Mouse (Mus musculus) right cerebral cortex, postnatal 25 days (tissue): ENCODE results near the gene Lect2.

ENCODE experiments used
- DNase-seq: peaks from one replicate; pipeline ENCODE4 v3.0.0; 2022

Gene Lect2

GRCm38 (mm10) chr13:56554409-56554808 lies 6.1 kb upstream of the Lect2 start:
- DNase-seq: peak; percentile 31

GRCm38 (mm10) chr13:56553923-56554322 lies 5.6 kb upstream of the Lect2 start:
- no peak for DNase-seq

DNA sequence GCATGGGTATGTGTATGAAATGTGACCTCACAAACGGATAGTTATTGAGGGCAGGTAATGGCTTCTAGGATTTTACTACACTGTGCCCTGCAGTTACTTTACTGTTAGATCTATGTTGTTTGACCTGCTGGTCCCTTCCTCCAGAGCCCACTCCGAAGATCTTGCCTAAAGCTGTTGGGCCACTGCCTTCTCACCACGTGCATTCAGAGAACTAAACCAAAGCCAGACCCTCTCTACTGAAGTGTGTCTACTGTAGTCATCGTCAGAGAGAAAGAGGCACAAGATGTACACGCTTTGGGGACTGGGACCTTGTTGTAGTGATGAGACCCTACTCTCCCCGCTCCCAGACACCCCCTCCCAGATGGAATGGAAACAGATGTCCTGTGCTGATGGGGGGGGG lies 3.4 kb upstream of the Lect2 start:
- no peak for DNase-seq

DNA sequence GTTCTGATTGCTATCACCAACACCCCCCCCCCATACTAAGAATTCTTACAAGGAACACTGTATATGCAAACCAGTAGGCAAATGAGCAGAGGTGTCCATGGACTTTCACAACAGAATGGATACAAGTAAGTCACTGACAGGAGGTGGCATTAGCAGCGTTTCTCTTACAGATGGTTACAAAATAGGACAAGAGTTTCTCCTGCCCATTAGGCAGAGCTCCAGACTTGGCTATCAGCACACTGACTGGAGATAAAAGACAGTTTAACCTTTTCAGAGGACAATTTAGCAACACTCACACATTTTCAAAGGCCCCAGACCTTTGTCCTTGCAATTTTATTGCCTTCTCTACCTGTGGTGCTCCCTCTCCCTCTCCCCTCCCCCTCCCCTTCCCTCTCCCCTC lies 2.3 kb upstream of the Lect2 start:
- no peak for DNase-seq

DNA sequence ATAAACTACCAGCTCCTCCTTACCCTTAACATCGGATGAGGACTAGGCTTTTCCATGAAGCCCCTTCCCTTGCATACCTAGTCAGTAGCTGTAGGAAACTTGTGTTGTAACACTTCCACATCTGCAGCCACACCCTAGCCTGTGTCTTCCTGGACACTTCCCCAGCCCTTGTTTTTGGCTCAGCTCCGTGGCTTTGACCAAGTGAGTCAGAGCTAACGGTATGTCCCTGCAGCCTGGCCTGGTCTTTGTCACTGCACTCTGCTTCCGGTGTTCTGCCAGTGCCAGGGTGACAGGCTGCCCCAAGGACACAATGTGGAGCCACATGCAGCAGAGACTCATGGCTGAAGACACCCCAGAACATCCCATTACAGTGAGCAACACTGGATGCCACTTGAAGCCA lies 1.1 kb upstream of the Lect2 start:
- DNase-seq: no peak

DNA sequence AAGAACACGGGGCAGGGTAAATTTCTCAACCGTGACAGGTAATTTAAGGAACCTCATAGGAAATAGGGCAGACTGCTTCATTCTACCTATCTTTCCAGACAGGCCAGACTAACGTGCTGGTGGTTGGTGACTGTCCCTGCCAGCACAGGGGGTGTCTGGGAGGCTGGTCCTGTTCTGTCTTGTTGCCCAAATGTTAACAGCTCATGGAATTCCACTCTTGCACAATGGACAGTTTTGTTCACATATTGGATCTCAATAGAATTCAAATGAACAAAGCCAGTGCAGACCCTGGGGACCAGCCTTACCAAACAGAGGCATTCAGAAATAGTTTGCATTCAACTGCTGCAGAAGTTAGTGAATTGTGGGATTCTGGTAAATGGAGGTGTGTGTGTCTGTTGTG lies 3.3 kb downstream of the Lect2 start:
- DNase-seq: no peak

DNA sequence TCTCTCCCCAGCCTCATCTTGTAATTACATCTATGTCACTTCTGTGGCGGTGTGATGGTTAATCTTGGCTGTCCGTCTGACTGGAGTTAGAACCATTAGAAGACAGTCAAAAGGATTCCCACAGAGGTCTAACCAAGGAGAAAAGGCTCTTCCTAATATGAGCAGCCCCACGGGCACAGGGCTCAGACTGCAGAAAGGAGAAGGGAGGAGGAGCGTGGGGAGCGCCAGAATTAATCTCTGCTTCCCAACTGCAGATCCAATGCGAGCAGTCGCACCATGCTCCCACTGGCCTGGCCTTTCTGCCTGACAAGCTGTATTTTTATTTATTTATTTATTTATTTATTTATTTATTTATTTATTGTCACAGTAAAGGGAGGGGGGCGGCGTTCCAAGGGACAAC lies 4.5 kb downstream of the Lect2 start:
- no peak for DNase-seq

GRCm38 (mm10) chr13:56539846-56540245 lies 8.5 kb downstream of the Lect2 start:
- DNase-seq: no peak

DNA sequence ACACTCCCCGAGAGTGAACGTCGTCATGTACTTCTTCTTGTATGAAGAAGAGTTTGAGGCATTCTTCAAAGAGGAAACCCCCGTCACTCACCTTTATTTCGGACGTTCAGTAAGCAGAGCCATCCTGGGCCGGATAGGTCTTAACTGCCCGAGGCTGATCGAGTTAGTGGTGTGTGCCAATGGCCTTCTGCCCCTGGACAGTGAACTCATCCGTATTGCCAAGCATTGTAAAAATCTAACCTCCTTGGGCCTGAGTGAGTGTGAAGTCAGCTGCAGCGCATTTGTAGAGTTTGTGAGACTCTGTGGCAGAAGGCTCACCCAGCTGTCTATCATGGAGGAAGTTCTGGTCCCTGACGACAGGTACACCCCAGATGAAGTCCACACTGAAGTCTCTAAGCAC lies 11.3 kb downstream of the Lect2 start:
- DNase-seq: no peak

DNA sequence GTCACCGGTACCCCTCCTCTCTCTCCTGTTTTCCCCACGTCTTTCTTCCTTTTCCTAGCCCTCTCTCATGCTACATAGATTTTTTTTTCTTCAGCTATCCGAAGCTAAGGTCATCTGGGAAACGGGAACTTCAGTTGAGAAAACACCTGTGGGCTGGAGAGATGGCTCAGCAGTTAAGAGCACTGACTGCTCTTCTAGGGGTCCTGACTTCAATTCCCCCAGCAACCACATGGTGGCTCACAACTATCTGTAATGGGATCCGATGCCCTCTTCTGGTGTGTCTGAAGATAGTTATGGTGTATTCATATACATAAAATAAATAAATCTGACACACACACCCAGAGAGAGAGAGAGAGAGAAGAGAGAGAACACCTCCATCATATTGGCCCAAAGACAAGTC lies 12.7 kb downstream of the Lect2 start:
- no peak for DNase-seq

DNA sequence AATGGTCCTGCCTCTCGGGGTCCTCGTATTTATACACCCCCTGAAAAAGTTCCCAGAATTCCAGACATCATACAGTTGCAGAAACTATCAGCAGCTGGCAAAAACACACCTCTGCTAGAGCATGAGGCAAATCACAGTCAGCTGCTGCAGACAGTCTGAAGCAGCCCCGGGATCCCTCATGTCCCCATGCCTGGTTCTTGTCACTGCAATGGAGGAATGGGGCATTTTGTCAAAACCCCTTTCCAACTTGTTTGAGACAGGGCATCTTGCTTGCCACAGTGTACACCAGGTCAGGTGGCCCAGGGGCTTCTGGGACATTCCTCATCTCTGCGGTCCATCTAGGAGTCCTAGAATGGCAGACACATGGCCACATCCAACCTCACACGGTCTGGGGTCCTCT lies 13.4 kb downstream of the Lect2 start:
- DNase-seq: no peak

- no peak for DNase-seq
Observed at GRCm38 (mm10) chr13:56529685-56530084, 18.6 kb downstream of the Lect2 start.

DNA sequence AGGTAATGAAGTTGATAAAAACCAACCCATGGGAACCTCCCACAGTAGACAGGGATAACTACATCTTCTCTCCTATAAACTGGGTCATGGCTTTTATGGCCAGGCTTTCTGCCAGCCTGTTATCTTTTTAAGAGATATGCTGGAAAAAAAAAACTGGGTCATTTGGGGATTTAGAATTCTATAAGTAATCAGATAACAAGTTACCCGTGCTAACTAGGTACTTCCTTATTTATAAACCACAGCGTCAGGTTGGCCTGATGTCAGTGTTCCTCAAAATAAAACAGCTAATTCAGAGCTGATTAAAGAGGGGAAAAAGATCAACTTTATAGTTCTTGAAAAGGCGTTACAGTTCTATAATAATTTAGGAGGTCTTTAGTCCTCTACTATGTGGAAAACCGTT lies 19.3 kb downstream of the Lect2 start:
- no peak for DNase-seq

- DNase-seq: no peak
Observed at GRCm38 (mm10) chr13:56528281-56528680, 20.0 kb downstream of the Lect2 start.

GRCm38 (mm10) chr13:56527846-56528245 lies 20.5 kb downstream of the Lect2 start:
- no peak for DNase-seq

DNA sequence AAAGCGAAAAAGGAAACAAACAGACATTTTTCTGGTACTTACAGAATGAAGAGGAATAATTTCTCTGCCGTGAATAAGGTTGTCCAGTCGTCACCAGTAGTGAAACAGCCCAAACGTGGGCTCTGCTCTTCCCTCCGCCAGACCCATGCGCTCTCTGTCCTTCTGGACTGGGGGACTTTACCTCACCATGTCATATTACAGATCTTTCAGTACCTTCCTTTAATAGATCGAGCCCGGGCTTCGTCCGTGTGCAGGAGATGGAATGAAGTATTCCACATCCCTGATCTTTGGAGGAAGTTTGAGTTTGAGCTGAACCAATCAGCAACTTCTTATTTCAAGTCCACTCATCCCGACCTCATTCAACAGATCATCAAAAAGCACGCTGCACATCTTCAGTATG lies 21.4 kb downstream of the Lect2 start:
- DNase-seq: no peak

DNA sequence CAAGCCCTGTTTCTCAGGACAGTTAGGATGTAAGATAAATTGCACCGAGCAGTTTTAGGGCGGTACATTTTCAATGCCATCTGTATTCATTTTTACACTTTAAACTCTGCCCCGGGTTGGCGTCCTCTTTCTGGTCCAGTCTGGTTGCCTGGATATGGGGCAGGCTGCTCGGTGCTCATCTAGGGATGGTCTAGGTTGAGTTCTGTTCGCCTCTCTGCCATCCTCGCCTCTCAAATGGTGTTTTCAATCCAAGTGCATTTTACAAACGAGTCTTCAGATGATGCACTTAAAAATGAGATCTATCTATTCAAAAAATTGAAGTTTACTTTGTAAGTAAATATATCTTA lies 25.5 kb downstream of the Lect2 start:
- no peak for DNase-seq

DNA sequence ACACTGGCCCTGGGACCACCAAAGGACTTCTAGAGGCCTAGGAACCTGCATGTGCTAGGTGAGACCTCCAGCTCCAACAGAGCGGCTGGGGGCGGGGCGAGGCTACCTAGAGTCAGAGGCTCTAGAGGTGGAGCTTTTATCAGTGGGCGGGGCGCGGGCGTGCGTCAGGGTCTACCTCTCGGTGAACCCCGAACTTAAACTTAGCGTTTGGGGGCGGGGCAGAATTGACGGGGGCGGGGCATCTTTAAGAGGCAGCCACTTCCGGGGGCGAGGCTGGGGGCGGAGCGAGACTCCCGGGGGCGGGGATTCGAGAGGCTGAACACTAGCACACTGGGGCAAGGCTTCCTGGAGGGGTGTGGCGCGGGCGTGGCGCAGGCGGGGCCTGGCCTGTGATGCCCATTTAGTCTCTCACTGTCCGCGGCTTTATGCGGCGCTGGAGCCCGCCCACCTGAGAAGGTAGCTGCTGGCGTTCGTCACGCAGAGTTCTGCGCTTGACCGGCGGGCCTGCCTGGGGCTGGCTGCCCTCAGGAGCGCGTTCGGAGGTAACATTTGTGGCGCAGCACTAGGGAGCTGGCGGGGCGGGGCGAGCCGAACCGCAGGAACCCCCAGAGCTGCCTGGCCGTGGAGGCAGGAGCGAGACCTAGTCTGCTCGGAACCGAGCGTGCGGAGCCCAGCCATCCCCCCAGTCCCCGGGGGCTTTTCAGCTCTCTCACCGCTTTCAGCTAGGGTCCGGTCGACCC lies 26.1 kb downstream of the Lect2 start, which contains the start of gene Fbxl21:
Fbxl21 (plus strand) TSS at position 392 of the 740 bp plus-strand sequence.
- DNase-seq: peak; percentile 89

DNA sequence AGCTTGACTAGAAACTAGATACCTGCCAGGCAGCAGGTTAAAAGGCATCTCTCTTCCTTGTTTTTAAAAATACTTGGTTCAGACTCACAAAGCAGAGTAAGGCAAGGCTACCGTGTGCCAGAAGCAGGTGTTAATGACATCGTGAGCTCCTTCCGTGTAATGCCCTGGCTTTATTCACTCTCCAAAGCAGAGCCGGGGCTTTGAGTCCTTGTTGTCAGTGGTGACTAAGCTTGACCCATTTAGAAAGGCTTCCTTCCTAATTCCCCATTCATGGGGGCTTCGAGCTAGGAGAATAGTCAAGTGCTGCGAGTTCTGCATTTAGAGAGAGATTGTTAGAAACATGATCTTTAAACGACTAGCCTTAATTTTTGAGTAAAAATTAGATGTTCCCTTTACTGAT lies 31.5 kb downstream of the Lect2 start:
- DNase-seq: no peak

GRCm38 (mm10) chr13:56516311-56516710 lies 32.0 kb downstream of the Lect2 start:
- no peak for DNase-seq

- DNase-seq: no peak
Observed at GRCm38 (mm10) chr13:56513595-56513994, 34.7 kb downstream of the Lect2 start.

DNA sequence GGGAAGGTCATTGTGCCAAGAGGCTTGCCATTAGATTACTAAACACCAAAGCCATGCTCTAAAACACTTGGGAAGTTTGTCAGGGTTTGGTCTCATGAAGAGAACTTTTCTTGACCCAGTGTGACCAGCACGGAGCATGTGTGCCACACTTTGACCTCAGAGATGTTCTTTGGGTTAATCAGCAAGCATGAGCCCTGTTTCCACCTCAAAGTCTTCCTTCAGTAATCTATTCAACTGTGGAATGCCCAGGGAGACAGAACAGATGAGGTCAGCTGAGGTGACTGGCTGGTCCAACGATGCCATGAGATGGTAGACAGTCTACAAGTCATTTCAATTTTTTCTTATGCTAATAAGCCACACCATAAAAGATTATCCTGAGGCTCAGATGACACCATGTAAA lies 38.5 kb downstream of the Lect2 start:
- no peak for DNase-seq

DNA sequence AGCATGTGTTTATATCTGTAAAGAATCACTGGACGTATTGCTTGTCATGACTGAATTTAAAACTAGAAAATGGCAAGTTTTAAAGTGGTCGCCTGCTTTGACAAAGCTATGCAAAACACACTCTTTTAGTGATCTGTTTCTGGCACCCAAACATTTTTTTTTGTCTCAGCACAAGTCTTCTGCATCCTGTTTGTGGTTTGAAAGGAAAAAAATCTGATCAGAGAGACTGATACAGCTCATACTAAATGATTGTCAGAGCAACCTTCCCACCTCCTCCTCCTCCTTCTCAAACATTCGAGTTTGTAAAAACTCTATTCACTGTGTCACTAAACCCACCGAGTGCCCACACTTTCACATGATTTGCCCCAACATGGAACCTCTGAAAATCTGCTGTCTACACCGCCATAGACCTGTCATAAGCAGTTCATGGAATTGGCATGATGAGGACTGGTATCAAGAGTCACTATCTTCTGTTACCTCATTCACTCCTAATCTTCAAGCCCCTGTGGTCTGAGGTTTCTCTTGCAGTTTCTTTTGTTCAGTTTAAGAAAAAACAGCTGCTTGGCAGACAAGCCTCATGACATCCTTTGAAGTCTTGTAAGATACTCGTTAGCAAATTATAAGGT lies 41.3 kb downstream of the Lect2 start:
- DNase-seq: no peak

- DNase-seq: no peak
Observed at GRCm38 (mm10) chr13:56501866-56502420, 46.4 kb downstream of the Lect2 start.

DNA sequence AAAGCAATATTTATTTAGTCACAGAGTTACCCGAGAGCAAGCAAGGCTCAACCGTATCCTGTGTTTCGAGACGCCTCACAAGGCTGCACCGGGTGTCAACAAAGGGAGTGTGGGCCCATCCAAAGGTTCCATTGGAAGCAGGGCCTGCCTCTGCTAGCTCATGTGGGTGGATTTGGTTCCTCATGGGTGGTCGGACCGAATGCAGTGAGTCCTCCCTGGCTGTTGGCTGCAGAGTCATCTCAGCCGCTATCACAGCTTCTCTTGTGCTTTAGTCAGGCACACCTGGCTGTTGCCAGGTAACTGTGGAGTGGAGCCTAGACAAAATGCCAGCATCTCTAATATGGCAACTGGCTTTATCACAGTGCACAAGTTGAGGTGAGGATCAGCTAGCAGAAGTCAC lies 47.7 kb downstream of the Lect2 start:
- no peak for DNase-seq
